Mouse (Mus musculus) intestine, embryonic 15.5 days (tissue): Measurements from ENCODE around the gene Cyth1. TPM values are rescaled to one million over a fixed set of nuclear protein-coding genes. Genes with fewer than 3 reads are reported as not detected.
A peak's percentile ranks its signal among the peaks of the same experiment; 100 is the strongest.

Source experiments
- ATAC-seq: fragments of 200-750 bp; cut with Nextera tagmentation; 2 replicates; pipeline ENCODE4 v1.8.0; 2017; ENCODE audit warnings: moderate TSS enrichment, moderate library complexity
- H3K27ac ChIP-seq: fragments of 300-500 bp; sonication (generic); 2 replicates; pipeline ENCODE4 v1.5.1; 2015; ENCODE audit warnings: mild to moderate bottlenecking, inconsistent platforms
- H3K27me3 ChIP-seq: fragments of 300-500 bp; sonication (generic); replicated peaks from 2 replicates; pipeline ENCODE4 v1.6.1; 2015; ENCODE audit warnings: inconsistent platforms
- H3K36me3 ChIP-seq: fragments of 300-500 bp; sonication (generic); 2 replicates; pipeline ENCODE4 v1.6.1; 2015; ENCODE audit warnings: inconsistent platforms
- H3K4me1 ChIP-seq: fragments of 300-500 bp; sonication (generic); replicated peaks from 2 replicates; pipeline ENCODE4 v1.6.1; 2015; ENCODE audit warnings: inconsistent platforms
- H3K4me2 ChIP-seq: fragments of 300-500 bp; sonication (generic); replicated peaks from 2 replicates; pipeline ENCODE4 v1.6.1; 2015; ENCODE audit warnings: mild to moderate bottlenecking, inconsistent platforms
- H3K4me3 ChIP-seq: fragments of 300-500 bp; sonication (generic); replicated peaks from 2 replicates; pipeline ENCODE4 v1.5.1; 2015; ENCODE audit warnings: inconsistent platforms
- H3K9ac ChIP-seq: fragments of 300-500 bp; sonication (generic); 2 replicates; pipeline ENCODE4 v1.6.1; 2015; ENCODE audit warnings: inconsistent platforms
- H3K9me3 ChIP-seq: fragments of 300-500 bp; sonication (generic); 2 replicates; pipeline ENCODE4 v1.6.1; 2016; ENCODE audit warnings: inconsistent platforms
- WGBS: fragments of 180-500 bp; shearing (Covaris S2); methylation state at CpG from one replicate; pipeline ENCODE4 v1.1.7; 2015; 5-methylcytosine and 5-hydroxymethylcytosine counted together
- polyA plus RNA-seq: library from polyadenylated mRNA; unstranded; fragments of >200 nt; fragmentation: Nextera tagmentation; extraction: Ambion mirVana; gene quantifications from 2 replicates; pipeline ENCODE4 v1.2.1, GENCODE M21; 2015

The Cyth1 gene
- polyA plus RNA-seq, 1 experiment from 2014 or later, result 12.1 TPM

DNA sequence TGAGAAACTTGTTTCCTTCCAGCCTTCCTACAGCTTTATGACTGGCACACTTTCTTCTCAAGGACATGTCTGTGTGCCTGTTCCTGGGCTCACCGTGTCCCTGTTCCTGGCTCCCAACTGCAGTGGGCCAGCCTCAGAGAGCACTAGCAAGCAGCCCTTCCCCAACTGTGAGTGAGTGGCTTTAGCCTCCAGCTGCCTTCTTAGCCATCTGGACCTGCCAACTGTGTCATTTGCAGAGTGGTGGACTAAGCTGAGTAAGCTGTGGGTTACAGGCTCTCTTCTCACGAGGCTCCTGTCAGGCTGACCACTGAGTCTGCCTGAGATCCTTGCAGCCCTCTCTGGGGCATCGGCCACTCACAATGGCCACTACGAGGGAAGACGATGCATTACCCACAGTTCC, 75.6 kb downstream of the Cyth1 start:
- no peak for ATAC-seq
- Histone ChIP-seq H3K9me3 (no peaks in the 10 kb centered on the region), H3K27ac (no peak overlapping the region), H3K36me3 (peaks cover 10% of the 10 kb centered on the region; the same call in 1 of the 2 replicates), H3K4me2 (no peak overlapping the region), H3K4me1 (no peaks in the 10 kb centered on the region), H3K4me3 (no peak overlapping the region), H3K27me3 (no peaks in the 10 kb centered on the region), H3K9ac (no peak overlapping the region)
- WGBS, result 85% methylated on average over 5 of the region's 5 CpGs

GRCm38 (mm10) chr11:118170333-118170732, 78.1 kb downstream of the Cyth1 start:
- no peak for ATAC-seq

DNA sequence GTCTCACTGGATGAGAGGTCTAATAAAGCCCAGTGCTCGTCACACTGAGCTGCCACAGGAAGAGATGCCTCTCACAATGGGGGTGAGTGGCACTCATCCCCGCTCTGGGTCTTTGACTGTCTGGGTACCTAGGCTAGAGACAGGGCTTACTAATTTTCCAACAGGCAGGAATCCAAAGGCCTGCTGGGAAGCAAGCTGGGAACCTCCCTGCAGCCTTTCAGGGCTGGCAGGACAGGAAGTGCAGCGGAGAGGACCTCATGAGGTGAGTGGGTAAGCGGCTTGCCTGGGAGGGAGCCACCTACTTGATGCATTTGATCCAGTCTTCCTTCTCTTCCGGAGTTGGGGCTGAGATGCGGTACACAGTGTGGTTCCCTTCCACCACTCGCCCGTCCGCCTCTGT, 79.7 kb downstream of the Cyth1 start:
- no peak overlapping the region for H3K4me2 ChIP-seq
- H3K4me1 ChIP-seq, result peaks cover 11% of the 10 kb centered on the region; the same call in 1 of the 2 replicates
- H3K9ac ChIP-seq, result no peak overlapping the region
- peaks cover 24% of the 10 kb centered on the region; the same call in 1 of the 2 replicates for H3K36me3 ChIP-seq
- no peaks in the 10 kb centered on the region for H3K9me3 ChIP-seq
- no peak overlapping the region for H3K27ac ChIP-seq
- no peak overlapping the region for H3K4me3 ChIP-seq
- no peak for ATAC-seq
- H3K27me3 ChIP-seq, result no peaks in the 10 kb centered on the region
- WGBS, result 82% methylated on average over 9 of the region's 9 CpGs

More at GRCm38 (mm10) chr11:118170333-118170732, 78.1 kb downstream of the Cyth1 start:
- Histone ChIP-seq H3K9me3 (no peaks in the 10 kb centered on the region), H3K4me1 (peaks cover 8% of the 10 kb centered on the region; the same call in 1 of the 2 replicates), H3K27ac (no peak overlapping the region), H3K4me2 (no peak overlapping the region), H3K9ac (no peak overlapping the region), H3K4me3 (no peak overlapping the region), H3K27me3 (no peaks in the 10 kb centered on the region), H3K36me3 (peaks cover 16% of the 10 kb centered on the region; the same call in 1 of the 2 replicates)
- WGBS, result 86% methylated on average over 5 of the region's 5 CpGs

GRCm38 (mm10) chr11:118166626-118167025, 81.8 kb downstream of the Cyth1 start:
- no peak overlapping the region for H3K27ac ChIP-seq
- 87% methylated on average over 5 of the region's 5 CpGs for WGBS
- no peak overlapping the region for H3K4me2 ChIP-seq
- no peak overlapping the region for H3K9ac ChIP-seq
- peaks cover 26% of the 10 kb centered on the region; the same call in 1 of the 2 replicates for H3K36me3 ChIP-seq
- no peak overlapping the region for H3K4me3 ChIP-seq
- H3K27me3 ChIP-seq, result no peaks in the 10 kb centered on the region
- peaks cover 13% of the 10 kb centered on the region for H3K4me1 ChIP-seq
- ATAC-seq, result no peak
- H3K9me3 ChIP-seq, result no peaks in the 10 kb centered on the region

GRCm38 (mm10) chr11:118165681-118166080, 82.7 kb downstream of the Cyth1 start:
- WGBS, result 51% methylated on average over 11 of the region's 11 CpGs
- ATAC-seq, result peak; percentile 73
- H3K4me1 ChIP-seq, result peaks cover 18% of the 10 kb centered on the region
- no peak overlapping the region for H3K4me3 ChIP-seq
- peak overlapping the region; percentile 67 for H3K27ac ChIP-seq
- H3K4me2 ChIP-seq, result no peak overlapping the region
- no peaks in the 10 kb centered on the region for H3K27me3 ChIP-seq
- H3K9ac ChIP-seq, result no peak overlapping the region
- H3K9me3 ChIP-seq, result no peaks in the 10 kb centered on the region
- peaks cover 26% of the 10 kb centered on the region; the same call in 1 of the 2 replicates for H3K36me3 ChIP-seq

DNA sequence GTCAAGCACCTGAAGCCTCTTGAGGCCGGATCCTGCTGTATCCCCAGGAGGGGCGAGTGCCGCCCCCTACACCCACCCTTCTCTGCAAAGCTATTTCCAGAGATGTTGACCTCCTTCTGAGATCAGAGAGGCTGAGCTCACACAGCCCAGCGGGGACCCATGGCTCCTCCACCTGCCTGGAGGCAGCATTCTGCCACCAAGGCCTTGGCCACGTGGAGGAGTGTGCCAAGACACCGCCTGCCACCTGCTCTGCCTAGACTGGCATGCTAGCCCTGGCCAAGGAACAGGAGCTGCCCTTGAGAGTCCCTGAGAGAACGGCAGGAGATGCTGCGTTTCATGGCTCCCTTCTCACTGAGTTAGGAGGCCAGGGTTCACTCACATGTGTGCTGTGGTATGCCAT, 83.8 kb downstream of the Cyth1 start:
- Histone ChIP-seq H3K36me3 (peaks cover 26% of the 10 kb centered on the region; the same call in 1 of the 2 replicates), H3K27me3 (no peaks in the 10 kb centered on the region), H3K9ac (no peak overlapping the region), H3K4me2 (no peak overlapping the region), H3K4me3 (no peak overlapping the region), H3K27ac (no peak overlapping the region), H3K4me1 (peaks cover 18% of the 10 kb centered on the region), H3K9me3 (no peaks in the 10 kb centered on the region)
- ATAC-seq, result no peak
- WGBS, result 82% methylated on average over 8 of the region's 8 CpGs

DNA sequence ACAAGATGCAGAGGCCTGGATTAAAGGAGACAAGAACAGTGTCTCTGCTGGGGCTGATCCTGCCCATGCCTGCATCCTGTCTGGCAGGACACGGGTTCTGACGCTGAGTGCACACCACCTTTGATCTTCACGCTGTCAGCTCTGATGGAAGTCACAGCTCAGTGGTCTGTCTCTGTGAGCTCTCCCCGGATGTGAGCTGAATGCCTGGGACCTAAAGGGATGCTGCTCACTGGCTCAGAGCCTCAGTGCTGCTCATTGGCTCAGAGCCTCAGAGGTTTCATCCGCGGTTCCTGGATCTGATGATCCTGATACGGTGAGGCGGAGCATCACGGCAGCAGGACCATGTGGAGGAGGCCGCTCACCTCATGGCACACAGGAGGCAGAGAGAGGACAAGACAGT, 86.1 kb downstream of the Cyth1 start:
- no peak for ATAC-seq
- no peak overlapping the region for H3K9ac ChIP-seq
- H3K4me1 ChIP-seq, result peaks cover 18% of the 10 kb centered on the region
- no peak overlapping the region for H3K4me3 ChIP-seq
- peaks cover 13% of the 10 kb centered on the region; the same call in 1 of the 2 replicates for H3K36me3 ChIP-seq
- no peak overlapping the region for H3K4me2 ChIP-seq
- no peaks in the 10 kb centered on the region for H3K9me3 ChIP-seq
- no peaks in the 10 kb centered on the region for H3K27me3 ChIP-seq
- 58% methylated on average over 10 of the region's 10 CpGs for WGBS
- no peak overlapping the region for H3K27ac ChIP-seq

- no peaks in the 10 kb centered on the region for H3K27me3 ChIP-seq
- H3K4me1 ChIP-seq, result peaks cover 15% of the 10 kb centered on the region
- H3K4me3 ChIP-seq, result no peak overlapping the region
- no peak overlapping the region for H3K27ac ChIP-seq
- ATAC-seq, result no peak
- no peak overlapping the region for H3K9ac ChIP-seq
- H3K4me2 ChIP-seq, result no peak overlapping the region
- 52% methylated on average over 6 of the region's 6 CpGs for WGBS
- peaks cover 13% of the 10 kb centered on the region; the same call in 1 of the 2 replicates for H3K36me3 ChIP-seq
- H3K9me3 ChIP-seq, result no peaks in the 10 kb centered on the region
These were observed 87.2 kb downstream of the Cyth1 start for GRCm38 (mm10) chr11:118161240-118161639.

DNA sequence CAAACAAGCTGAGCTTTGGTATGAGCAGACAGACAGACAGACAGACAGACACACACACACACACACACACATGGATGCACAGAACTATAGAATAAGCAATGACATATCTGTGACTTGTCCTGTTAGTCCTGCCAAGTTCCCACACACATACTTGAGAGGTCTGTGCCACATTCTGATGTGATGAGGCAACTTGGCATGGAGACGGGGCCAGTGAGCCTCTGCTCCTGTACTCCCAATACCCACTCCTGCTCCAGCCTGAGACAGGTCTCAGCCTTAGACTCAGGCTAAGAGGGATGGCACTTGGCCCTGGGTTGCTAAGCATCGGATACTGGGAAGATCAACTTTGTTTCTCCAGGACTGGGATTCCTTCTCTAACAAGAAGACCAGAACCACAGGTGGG, 87.6 kb downstream of the Cyth1 start:
- Histone ChIP-seq H3K27me3 (no peaks in the 10 kb centered on the region), H3K27ac (no peak overlapping the region), H3K4me1 (peaks cover 11% of the 10 kb centered on the region), H3K4me3 (no peak overlapping the region), H3K36me3 (peaks cover 10% of the 10 kb centered on the region; the same call in 1 of the 2 replicates), H3K4me2 (no peak overlapping the region), H3K9me3 (no peaks in the 10 kb centered on the region), H3K9ac (no peak overlapping the region)
- ATAC-seq, result no peak
- 56% methylated on average over 2 of the region's 2 CpGs for WGBS

DNA sequence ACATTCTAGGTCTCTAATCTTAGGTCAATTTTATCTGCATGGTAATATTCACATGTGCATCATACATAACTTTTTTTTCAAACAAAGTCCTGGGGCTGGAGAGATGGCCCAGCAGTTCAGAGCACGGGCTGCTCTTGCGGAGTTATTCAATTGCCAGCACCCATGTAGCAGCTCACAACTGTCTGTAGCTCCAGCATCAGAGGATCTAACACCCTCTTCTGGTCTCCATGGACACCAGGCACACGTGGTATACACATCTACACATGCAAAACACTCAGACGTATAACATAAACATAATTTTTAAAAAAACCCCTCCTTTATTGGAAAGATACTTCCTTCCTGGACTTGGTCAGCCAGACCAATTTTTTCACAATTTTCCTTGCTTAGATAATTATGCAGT, 89.6 kb downstream of the Cyth1 start:
- no peaks in the 10 kb centered on the region for H3K9me3 ChIP-seq

GRCm38 (mm10) chr11:118156480-118157060, 91.8 kb downstream of the Cyth1 start:
- no peaks in the 10 kb centered on the region for H3K27me3 ChIP-seq
- no peaks in the 10 kb centered on the region for H3K36me3 ChIP-seq
- H3K27ac ChIP-seq, result no peak overlapping the region
- H3K4me3 ChIP-seq, result no peak overlapping the region
- H3K4me2 ChIP-seq, result no peak overlapping the region
- no peak overlapping the region for H3K9ac ChIP-seq
- H3K4me1 ChIP-seq, result peaks cover 4% of the 10 kb centered on the region; the same call in 1 of the 2 replicates
- no peak for ATAC-seq
- 78% methylated on average over 8 of the region's 8 CpGs for WGBS
- H3K9me3 ChIP-seq, result no peaks in the 10 kb centered on the region

More for the DNA sequence above, 89.6 kb downstream of the Cyth1 start:
- Histone ChIP-seq H3K4me2 (no peak overlapping the region), H3K27ac (no peak overlapping the region), H3K4me1 (peaks cover 7% of the 10 kb centered on the region; the same call in 1 of the 2 replicates), H3K36me3 (0 out of 2 replicates have a peak, but pooled peaks cover 3% of the 10 kb centered on the region), H3K9ac (no peak overlapping the region), H3K4me3 (no peak overlapping the region), H3K27me3 (no peaks in the 10 kb centered on the region)
- no peak for ATAC-seq
- WGBS, result 55% methylated on average over 4 of the region's 4 CpGs

GRCm38 (mm10) chr11:118152964-118153363, 95.4 kb downstream of the Cyth1 start:
- Histone ChIP-seq H3K4me2 (no peak overlapping the region), H3K4me1 (peaks cover 13% of the 10 kb centered on the region), H3K9ac (no peak overlapping the region), H3K36me3 (no peaks in the 10 kb centered on the region), H3K27ac (no peak overlapping the region), H3K27me3 (no peaks in the 10 kb centered on the region), H3K9me3 (no peaks in the 10 kb centered on the region), H3K4me3 (no peak overlapping the region)
- WGBS, result 80% methylated on average over 4 of the region's 4 CpGs
- ATAC-seq, result no peak
